Mouse (Mus musculus): ENCODE data around the gene Cd2.

Cd2 gene

GRCm38 (mm10) chr3:101274794-101275193 lies 12.9 kb downstream of the Cd2 start:
- DNase-seq (ENCODE audit: low read depth) = no peak

- no peak for DNase-seq (ENCODE audit: low read depth)
These were observed 13.5 kb downstream of the Cd2 start for GRCm38 (mm10) chr3:101274041-101274770.

- DNase-seq (ENCODE audit: low read depth) = no peak
These were observed 15.6 kb downstream of the Cd2 start for GRCm38 (mm10) chr3:101272166-101272565.

DNA sequence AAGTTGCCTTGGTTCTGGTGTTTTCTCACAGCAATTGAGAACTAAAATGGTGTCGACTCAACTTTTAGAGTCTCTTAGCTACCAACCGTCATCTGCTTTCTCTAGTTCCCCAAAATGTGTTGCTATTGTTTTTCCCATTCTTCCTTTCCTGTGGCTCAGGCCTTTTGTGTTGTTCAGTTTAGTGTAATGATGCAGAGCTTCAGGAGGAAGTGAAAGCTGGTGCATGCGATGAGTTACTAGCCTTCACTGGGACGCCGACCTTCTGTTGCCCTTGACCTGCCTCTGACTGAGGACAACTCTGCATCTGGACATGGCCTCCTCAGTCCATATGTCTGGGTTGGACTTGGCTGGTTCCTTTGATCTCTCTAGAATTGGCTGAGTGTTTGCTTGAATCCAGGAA lies 16.9 kb downstream of the Cd2 start:
- DNase-seq (ENCODE audit: low read depth) = no peak

DNA sequence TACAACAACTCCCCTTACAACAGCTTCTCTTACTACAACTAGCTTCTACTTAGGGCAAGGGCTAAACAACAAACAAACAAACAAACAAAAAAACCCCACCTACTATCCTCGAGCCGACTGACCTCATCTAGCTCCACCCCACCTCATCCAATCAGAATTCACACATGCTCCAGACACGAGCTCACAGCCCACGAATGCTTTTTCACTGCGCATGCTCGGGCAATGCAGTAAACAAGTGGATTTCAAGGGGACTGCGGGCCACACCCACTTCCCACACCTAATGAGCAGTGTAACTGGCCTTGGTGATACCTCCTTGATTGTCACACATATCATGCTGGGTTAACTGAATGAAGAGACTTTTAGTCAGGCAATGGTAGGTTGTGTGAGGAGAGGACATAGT lies 19.4 kb downstream of the Cd2 start:
- DNase-seq (ENCODE audit: low read depth) = no peak

DNA sequence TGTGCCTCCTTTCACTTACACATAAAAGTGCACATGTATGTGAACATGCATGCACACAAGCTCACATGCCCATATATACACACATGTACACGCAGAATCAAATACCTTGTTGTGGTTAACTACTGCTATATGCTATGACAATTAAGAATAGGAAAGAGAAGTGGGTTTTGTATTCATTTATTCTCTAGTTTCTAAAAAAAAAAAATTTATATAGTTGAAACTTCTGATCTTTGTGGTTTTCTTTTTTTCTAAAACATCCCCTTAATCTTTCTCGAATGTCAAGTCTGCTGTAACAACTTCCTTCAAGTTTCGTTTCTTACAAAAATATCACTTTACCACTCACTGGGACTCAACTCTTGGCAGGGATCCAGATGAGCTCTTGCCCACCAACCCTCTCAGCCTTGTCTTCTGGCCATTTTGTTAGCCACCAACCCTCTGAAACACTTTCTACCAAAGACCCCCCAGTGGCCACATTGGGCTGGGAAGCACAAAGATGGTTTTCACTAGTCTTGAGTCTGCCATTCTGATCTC lies 22.1 kb downstream of the Cd2 start:
- DNase-seq (ENCODE audit: low read depth) = no peak

DNA sequence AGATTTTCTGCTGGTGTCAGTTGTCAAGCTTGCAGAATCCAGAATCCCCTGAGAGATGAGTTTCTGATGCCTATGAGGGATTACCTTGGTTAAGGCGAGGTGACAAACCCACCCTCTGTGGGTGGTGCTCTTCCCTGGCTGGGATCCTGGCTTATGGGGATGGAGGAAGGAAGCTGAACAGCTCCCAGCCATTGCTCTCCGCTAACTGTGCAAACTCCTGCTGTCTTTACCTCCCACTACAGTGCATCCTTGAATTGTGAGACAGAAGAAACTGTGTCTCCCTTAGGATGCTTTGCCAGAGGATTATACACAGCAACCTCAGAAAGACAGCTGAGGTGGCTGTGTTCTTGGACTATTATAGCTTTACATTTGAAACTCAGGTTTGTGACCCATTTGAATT lies 28.8 kb downstream of the Cd2 start:
- DNase-seq (ENCODE audit: low read depth) = no peak

DNA sequence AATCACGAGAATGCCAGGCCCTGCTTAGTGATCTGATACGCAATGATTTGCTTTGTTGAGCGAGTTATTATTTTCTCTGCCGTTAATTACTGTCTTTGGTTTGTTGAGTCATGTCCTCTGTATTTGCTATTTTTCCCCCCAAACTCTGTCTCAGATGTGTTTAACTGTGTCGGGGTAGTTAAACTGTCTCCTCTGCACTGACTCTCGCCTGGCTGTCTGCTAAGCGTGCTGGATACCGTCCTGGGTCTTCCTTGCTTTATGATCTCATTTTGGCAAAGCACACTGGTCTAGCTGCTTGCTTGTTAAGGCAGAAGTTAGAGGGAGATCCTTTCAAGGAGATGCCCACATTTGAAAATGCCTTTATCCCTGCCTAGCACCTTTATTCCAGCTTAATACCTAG lies 31.6 kb downstream of the Cd2 start:
- DNase-seq (ENCODE audit: low read depth) = no peak

DNA sequence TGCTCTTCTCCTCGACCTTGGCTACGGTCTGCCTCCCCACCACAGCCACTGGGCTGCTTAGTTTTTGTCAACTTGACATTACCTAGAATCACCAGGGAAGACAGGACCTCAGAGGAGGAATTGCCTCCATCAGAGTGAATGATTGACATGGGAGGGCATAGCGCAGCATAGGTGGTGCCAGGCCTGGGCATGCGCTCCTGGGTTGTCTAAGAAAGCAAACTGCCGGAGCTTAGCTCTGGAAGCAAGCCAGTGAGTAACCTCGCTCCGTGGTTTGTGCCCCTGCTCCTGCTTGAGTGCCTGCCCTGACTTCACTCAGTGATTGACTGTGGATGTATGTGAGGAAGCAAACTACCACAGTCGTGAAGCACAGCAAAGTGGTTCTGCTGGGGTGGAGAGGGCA lies 35.6 kb downstream of the Cd2 start:
- DNase-seq (ENCODE audit: low read depth) = no peak

- DNase-seq (ENCODE audit: low read depth) = no peak
These were observed 37.9 kb downstream of the Cd2 start for GRCm38 (mm10) chr3:101249846-101250245.

DNA sequence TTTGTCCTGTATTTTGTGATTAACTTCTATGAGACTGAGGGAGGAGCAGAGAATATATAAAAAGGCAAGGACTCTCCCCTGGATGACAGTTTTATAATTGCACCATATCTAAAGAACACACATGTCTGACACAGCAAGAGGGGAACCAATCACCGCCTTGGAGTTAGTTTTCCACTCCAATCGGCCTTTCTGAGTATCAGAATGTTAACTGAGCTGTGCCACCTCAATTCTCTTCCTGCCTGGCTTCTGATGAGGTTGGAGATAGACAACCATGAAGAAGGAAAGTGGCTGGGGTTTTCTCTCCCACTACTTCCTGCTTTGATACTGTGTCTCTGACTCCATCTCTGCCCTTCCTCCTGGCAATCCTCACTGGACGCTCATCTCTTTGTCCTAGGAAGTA lies 42.5 kb downstream of the Cd2 start:
- no peak for DNase-seq (ENCODE audit: low read depth)

DNA sequence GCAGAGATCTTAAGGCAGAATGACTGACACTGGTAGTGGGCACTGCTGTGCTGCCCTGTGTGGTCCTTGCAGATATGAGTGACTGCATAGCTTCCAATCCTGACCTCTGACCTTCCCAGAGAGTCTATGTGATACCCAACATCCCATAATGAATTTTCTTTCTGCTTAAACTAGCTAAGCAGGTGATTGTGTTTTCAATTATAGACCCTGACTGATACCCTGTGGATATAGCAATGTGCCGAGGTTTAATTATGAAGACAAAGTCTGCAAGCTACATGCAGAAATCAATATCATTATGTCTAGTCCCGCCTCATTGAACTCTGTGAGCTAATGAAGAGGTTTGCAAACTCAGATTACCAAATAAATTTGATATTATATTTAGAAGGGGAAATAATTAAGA lies 44.7 kb downstream of the Cd2 start:
- no peak for DNase-seq (ENCODE audit: low read depth)

DNA sequence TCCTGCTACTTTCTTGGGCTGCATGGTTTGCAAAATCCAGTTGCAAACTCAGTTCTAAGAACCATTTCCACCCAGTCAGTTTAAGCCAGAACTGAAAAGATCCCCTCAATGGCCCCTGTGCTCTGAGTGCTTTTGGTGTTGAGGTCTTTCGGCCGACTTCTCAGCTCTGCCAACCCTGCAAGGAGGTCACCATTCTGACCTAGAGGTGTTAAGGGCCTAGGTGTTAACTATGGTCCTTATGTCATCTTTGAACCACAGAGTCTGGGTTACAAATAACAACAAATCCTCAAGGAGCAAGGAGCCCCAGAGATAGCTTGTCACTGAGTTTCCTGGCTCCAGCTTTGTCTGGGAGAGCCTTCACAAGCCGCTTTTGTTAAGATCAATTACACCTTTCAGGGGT lies 45.9 kb downstream of the Cd2 start:
- DNase-seq (ENCODE audit: low read depth) = no peak

GRCm38 (mm10) chr3:101240859-101241258 lies 46.9 kb downstream of the Cd2 start:
- no peak for DNase-seq (ENCODE audit: low read depth)

- DNase-seq (ENCODE audit: low read depth) = no peak
These were observed 48.5 kb downstream of the Cd2 start for GRCm38 (mm10) chr3:101239236-101239635.

GRCm38 (mm10) chr3:101238695-101239094 lies 49.0 kb downstream of the Cd2 start:
- DNase-seq (ENCODE audit: low read depth) = no peak

GRCm38 (mm10) chr3:101236995-101237808 lies 50.5 kb downstream of the Cd2 start:
- DNase-seq (ENCODE audit: low read depth) = no peak

- DNase-seq (ENCODE audit: low read depth) = no peak
These were observed 51.5 kb downstream of the Cd2 start for GRCm38 (mm10) chr3:101236261-101236660.

DNA sequence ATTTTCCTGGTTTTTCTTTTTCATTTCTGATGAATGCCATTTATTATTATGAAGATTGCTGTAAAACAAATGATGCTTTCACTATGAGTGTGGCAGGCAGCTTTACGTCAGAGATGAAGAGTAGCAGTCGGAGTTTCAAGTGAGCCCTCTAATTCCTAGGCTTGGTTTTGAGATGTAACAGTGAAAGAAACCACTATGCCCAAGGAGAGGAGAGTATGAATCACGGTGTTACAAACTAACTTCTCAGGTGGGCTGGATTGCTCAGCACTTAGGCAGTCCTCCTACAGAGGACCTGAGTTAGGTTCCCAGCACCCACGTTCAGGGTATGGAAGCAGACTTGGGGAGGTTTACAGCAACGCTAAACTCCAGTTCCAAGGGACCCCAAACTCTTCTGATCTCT lies 52.4 kb downstream of the Cd2 start:
- DNase-seq (ENCODE audit: low read depth) = no peak

- DNase-seq (ENCODE audit: low read depth) = no peak
These were observed 54.3 kb downstream of the Cd2 start for GRCm38 (mm10) chr3:101233424-101233823.

DNA sequence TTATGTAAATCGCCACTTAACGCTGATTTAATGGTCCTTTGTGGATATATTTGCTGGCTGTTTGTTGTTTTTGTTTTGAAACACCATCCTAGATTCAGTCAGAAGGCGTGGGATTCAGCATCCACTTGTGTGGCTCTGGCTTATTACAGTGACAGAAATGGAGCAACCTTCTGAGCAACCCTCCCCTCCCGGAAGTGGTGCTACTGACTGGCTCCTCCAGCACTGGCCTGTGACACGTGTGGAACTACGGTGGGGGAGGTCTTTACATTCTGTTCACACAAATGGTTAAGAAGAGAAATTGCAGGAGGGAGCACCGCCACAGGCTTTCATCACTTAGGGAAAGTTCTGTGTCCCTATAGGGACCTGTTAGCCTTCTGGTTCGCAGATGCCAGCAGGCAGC lies 55.2 kb downstream of the Cd2 start:
- DNase-seq (ENCODE audit: low read depth) = no peak

- DNase-seq (ENCODE audit: low read depth) = no peak
These were observed 57.5 kb downstream of the Cd2 start for GRCm38 (mm10) chr3:101230201-101230600.

DNA sequence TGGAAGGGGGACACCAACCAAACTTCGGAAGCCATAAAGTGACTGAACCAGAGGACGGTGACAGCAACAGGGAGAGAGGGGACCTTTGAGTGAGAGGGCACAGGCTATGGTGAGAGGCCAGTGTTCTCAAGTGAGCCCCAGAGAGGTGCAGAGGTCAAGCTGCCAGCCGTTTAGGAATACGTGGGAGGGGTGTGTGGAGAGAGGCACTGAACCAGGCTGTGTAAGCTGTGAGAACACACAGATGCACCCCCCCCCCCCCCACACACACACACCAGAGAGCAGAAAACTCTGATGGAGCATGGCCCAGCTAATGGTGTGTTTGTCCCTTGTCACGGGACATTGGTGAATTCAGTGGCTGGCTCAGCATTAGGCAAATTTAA lies 58.2 kb downstream of the Cd2 start:
- DNase-seq (ENCODE audit: low read depth) = no peak
